Mouse (Mus musculus): Measurements from ENCODE around the gene Gatm. TPM values are rescaled to one million over a fixed set of nuclear protein-coding genes. Genes with fewer than 3 reads are reported as not detected.

The Gatm gene
- polyA plus RNA-seq, 1 experiment: 65.2 TPM

- no peaks in the 10 kb centered on the region for H3K27me3 ChIP-seq (ENCODE audit: control insufficient read depth, insufficient read depth, insufficient read length)
- peaks cover 8% of the 10 kb centered on the region for H3K79me2 ChIP-seq (ENCODE audit: control insufficient read depth, insufficient read depth)
- H3ac ChIP-seq (ENCODE audit: control insufficient read depth, insufficient read length): no peak within 1 kb of the TSS
- peaks cover 5% of the 10 kb centered on the region for H3K36me3 ChIP-seq (ENCODE audit: control insufficient read depth, insufficient read depth)
- H3K4me3 ChIP-seq: no peak within 1 kb of the TSS
- no peak for TF ChIP-seq MAX (IDR thresholded peaks at IDR 0.05; ENCODE audit: low read depth)
- TF ChIP-seq CEBPB (IDR thresholded peaks at IDR 0.05; ENCODE audit: insufficient read depth, poor library complexity, severe bottlenecking): no peak
- no peak for TF ChIP-seq POLR2A (IDR thresholded peaks at IDR 0.05; ENCODE audit: insufficient read length, low read depth)
- no peak for TF ChIP-seq SRF (IDR thresholded peaks at IDR 0.05; ENCODE audit: control insufficient read depth, insufficient read length, low read depth)
- no peak for TF ChIP-seq POLR2AphosphoS2 (IDR thresholded peaks at IDR 0.05; ENCODE audit: insufficient read length, low read depth)
- TF ChIP-seq USF1 (IDR thresholded peaks at IDR 0.05; ENCODE audit: low read depth): no peak
- TF ChIP-seq TCF12 (IDR thresholded peaks at IDR 0.05; ENCODE audit: insufficient read depth, poor library complexity, severe bottlenecking): no peak
- TF ChIP-seq MYOG (IDR thresholded peaks at IDR 0.05; ENCODE audit: control insufficient read depth in 1 of 3, insufficient read depth in 1 of 3, insufficient read length in 2 of 3, low read depth in 2 of 3): no peak
- TF ChIP-seq MYOD1 (IDR thresholded peaks at IDR 0.05; ENCODE audit: control insufficient read depth in 1 of 3, insufficient read length in 2 of 3, low read depth in 2 of 3): no peak
- TF ChIP-seq E2F4 (IDR thresholded peaks at IDR 0.05; ENCODE audit: insufficient read depth): no peak
- no peak for TF ChIP-seq TCF3 (IDR thresholded peaks at IDR 0.05; ENCODE audit: insufficient read length, low read depth)
- no peak for TF ChIP-seq REST (IDR thresholded peaks at IDR 0.05; ENCODE audit: insufficient read depth, insufficient read length)
- H3K4me2 ChIP-seq (ENCODE audit: low read depth): peak within 1 kb of the TSS; percentile 60
Observed at GRCm38 (mm10) chr2:122636686-122637085, 25.6 kb upstream of the Gatm start, which contains the start of gene AA467197. TSS of gene AA467197 (plus strand) at chr2:122636986.

DNA sequence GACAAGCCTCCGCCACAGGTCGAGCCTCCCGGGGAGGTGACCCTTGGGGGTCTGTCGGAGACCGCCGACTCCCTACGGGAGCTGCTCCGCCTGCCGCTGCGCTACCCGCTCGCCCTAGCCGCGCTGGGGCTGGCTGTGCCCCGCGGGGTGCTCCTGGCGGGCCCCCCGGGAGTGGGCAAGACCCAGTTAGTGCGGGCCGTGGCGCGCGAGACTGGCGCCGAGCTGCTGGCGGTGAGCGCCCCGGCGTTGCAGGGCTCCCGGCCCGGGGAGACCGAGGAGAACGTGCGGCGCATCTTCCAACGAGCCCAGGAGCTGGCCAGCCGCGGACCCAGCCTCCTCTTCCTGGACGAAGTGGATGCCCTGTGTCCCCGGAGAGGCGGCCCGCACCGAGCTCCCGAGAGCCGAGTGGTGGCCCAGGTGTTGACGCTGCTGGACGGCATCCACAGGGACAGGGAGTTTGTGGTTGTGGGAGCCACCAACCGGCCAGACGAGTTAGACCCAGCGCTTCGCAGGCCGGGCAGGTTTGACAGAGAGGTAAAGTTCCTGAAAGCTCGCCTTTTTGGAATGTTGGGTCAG, 20.2 kb upstream of the Gatm start:
- TF ChIP-seq SRF (IDR thresholded peaks at IDR 0.05; ENCODE audit: control insufficient read depth, insufficient read length, low read depth) (no peak), E2F4 (IDR thresholded peaks at IDR 0.05; ENCODE audit: insufficient read depth) (no peak), POLR2A (IDR thresholded peaks at IDR 0.05; ENCODE audit: insufficient read length, low read depth) (no peak), TCF12 (IDR thresholded peaks at IDR 0.05; ENCODE audit: insufficient read depth, poor library complexity, severe bottlenecking) (no peak), MYOG (IDR thresholded peaks at IDR 0.05; ENCODE audit: control insufficient read depth in 1 of 3, insufficient read depth in 1 of 3, insufficient read length in 2 of 3, low read depth in 2 of 3) (peak in 1 of 3 experiments; percentile 12), REST (IDR thresholded peaks at IDR 0.05; ENCODE audit: insufficient read depth, insufficient read length) (no peak)
- H3K36me3 ChIP-seq (ENCODE audit: control insufficient read depth, insufficient read depth): peaks cover 5% of the 10 kb centered on the region
- H3K4me3 ChIP-seq: peak overlapping the region; percentile 40
- H3K79me2 ChIP-seq (ENCODE audit: control insufficient read depth, insufficient read depth): peaks cover 11% of the 10 kb centered on the region
- H3K27me3 ChIP-seq (ENCODE audit: control insufficient read depth, insufficient read depth, insufficient read length): no peaks in the 10 kb centered on the region
- peak overlapping the region; percentile 77 for H3ac ChIP-seq (ENCODE audit: control insufficient read depth, insufficient read length)
- peak overlapping the region; percentile 71 for H3K4me2 ChIP-seq (ENCODE audit: low read depth)

DNA sequence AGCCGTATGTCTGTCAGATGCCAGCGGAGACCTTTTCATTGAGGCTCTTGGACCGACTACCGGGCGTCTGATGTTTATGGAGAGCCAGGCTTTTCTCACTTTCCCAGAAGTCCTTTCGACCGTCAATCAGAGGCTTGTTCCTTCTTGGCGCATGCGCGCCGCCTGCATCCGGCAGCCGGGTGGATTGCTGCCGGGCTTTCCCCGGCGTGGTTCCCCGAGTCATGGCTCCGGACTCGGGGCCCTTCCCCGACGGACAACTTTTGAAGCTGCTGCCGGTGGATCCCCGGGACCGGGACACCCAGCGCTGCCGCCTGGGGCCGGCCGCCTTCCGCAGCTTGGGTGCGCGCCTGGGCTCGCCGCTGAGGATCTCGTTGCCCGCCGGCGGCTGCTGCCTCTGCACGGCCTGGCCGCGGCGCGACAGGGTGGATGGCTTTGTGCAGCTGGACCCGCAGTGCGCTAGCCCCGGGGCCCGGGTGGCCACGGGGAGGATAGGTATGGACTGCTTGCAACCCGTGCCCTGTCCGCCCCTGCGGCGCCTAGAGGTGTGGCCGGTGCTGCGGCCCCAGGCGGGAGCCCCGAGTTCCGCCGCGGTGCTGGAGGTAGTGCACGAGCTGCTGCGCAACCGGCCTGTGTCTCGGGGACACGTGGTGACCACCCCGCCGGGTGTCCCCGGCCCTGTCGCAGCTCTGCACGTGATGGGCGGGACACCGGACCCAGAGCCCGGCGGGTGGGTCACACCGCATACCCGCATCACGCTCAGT, 19.5 kb upstream of the Gatm start:
- TF ChIP-seq POLR2AphosphoS2 (IDR thresholded peaks at IDR 0.05; ENCODE audit: insufficient read length, low read depth): peak; percentile 43
- TF ChIP-seq MYOD1 (IDR thresholded peaks at IDR 0.05; ENCODE audit: control insufficient read depth in 1 of 3, insufficient read length in 2 of 3, low read depth in 2 of 3): peak in 1 of 3 experiments; percentile 33
- no peak for TF ChIP-seq REST (IDR thresholded peaks at IDR 0.05; ENCODE audit: insufficient read depth, insufficient read length)
- TF ChIP-seq POLR2A (IDR thresholded peaks at IDR 0.05; ENCODE audit: insufficient read length, low read depth): peak; percentile 67

DNA sequence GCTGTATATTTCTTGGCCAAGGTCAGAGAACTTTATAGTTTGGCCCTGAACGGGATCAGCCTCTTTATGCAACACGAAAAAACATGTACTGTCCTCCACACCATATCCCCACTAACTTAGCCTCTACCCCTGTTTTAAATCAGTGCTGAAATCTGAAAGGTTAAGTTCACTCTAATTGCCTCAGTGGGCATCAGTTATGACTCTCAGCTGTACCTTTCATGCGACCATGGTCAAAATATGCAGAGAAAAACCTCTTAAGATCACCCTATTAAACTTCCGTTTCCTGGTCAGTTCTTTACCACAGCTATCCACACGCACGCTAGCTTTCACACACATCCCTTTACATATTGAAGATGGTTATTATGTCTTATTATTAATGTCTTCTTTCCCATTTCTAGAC, 18.8 kb upstream of the Gatm start:
- Histone ChIP-seq H3K79me2 (ENCODE audit: control insufficient read depth, insufficient read depth) (peaks cover 11% of the 10 kb centered on the region), H3K4me3 (peak overlapping the region; percentile 40), H3ac (ENCODE audit: control insufficient read depth, insufficient read length) (no peak overlapping the region), H3K27me3 (ENCODE audit: control insufficient read depth, insufficient read depth, insufficient read length) (no peaks in the 10 kb centered on the region), H3K36me3 (ENCODE audit: control insufficient read depth, insufficient read depth) (peaks cover 5% of the 10 kb centered on the region), H3K4me2 (ENCODE audit: low read depth) (peak overlapping the region; percentile 81)
- TF ChIP-seq TCF3 (IDR thresholded peaks at IDR 0.05; ENCODE audit: insufficient read length, low read depth) (no peak), POLR2A (IDR thresholded peaks at IDR 0.05; ENCODE audit: insufficient read length, low read depth) (no peak), POLR2AphosphoS2 (IDR thresholded peaks at IDR 0.05; ENCODE audit: insufficient read length, low read depth) (no peak), SRF (IDR thresholded peaks at IDR 0.05; ENCODE audit: control insufficient read depth, insufficient read length, low read depth) (no peak), USF1 (IDR thresholded peaks at IDR 0.05; ENCODE audit: low read depth) (no peak), MAX (IDR thresholded peaks at IDR 0.05; ENCODE audit: low read depth) (no peak), MYOG (IDR thresholded peaks at IDR 0.05; ENCODE audit: control insufficient read depth in 1 of 3, insufficient read depth in 1 of 3, insufficient read length in 2 of 3, low read depth in 2 of 3) (no peak), E2F4 (IDR thresholded peaks at IDR 0.05; ENCODE audit: insufficient read depth) (no peak), REST (IDR thresholded peaks at IDR 0.05; ENCODE audit: insufficient read depth, insufficient read length) (no peak), CEBPB (IDR thresholded peaks at IDR 0.05; ENCODE audit: insufficient read depth, poor library complexity, severe bottlenecking) (no peak), MYOD1 (IDR thresholded peaks at IDR 0.05; ENCODE audit: control insufficient read depth in 1 of 3, insufficient read length in 2 of 3, low read depth in 2 of 3) (no peak), TCF12 (IDR thresholded peaks at IDR 0.05; ENCODE audit: insufficient read depth, poor library complexity, severe bottlenecking) (no peak)

More for the DNA sequence above, 19.5 kb upstream of the Gatm start:
- Histone ChIP-seq H3K4me3 (peak overlapping the region; percentile 40), H3ac (ENCODE audit: control insufficient read depth, insufficient read length) (peak overlapping the region; percentile 77), H3K27me3 (ENCODE audit: control insufficient read depth, insufficient read depth, insufficient read length) (no peaks in the 10 kb centered on the region), H3K79me2 (ENCODE audit: control insufficient read depth, insufficient read depth) (peaks cover 11% of the 10 kb centered on the region), H3K4me2 (ENCODE audit: low read depth) (peak overlapping the region; percentile 81), H3K36me3 (ENCODE audit: control insufficient read depth, insufficient read depth) (peaks cover 5% of the 10 kb centered on the region)
